Mouse (Mus musculus) urinary bladder, adult 18-20 months (tissue): ENCODE measurements around the gene Ranbp3.
"Not testable (repeated sequence)": the region's sequence is repeated elsewhere in the genome, so short reads cannot be mapped to it uniquely, and the experiment has no call there.

Experiments
- DNase-seq, 2 experiments: peaks; one replicate each; pipeline ENCODE4 v3.0.0; 2022; ENCODE audit warnings: low spot score in 2 of 2, mixed read lengths in 2 of 2

Ranbp3 gene

GRCm38 (mm10) chr17:56672941-56673646, at the start of gene Ranbp3:
Ranbp3 (plus strand) TSS chr17:56673294.
- DNase-seq: peak; percentile 93 to 99

GRCm38 (mm10) chr17:56625495-56625894, 47.6 kb upstream of the Ranbp3 start:
- DNase-seq: no peak

- DNase-seq: no peak
These were observed 46.8 kb upstream of the Ranbp3 start for GRCm38 (mm10) chr17:56626260-56626659.

- DNase-seq: peak; percentile 94 to 96
These were observed 46.2 kb upstream of the Ranbp3 start, which contains the start of gene Lonp1 for GRCm38 (mm10) chr17:56626754-56627470. Lonp1 (minus strand) TSS chr17:56626887.

GRCm38 (mm10) chr17:56627530-56628277, 45.4 kb upstream of the Ranbp3 start, which contains the start of gene Catsperd:
Catsperd (plus strand) TSS chr17:56628143.
- peak; percentile 46 to 50 for DNase-seq

- DNase-seq: not testable (repeated sequence)
These were observed 43.0 kb upstream of the Ranbp3 start for GRCm38 (mm10) chr17:56629800-56630781.

GRCm38 (mm10) chr17:56631807-56632206, 41.3 kb upstream of the Ranbp3 start:
- DNase-seq: no peak

- DNase-seq: no peak
These were observed 39.1 kb upstream of the Ranbp3 start for GRCm38 (mm10) chr17:56634023-56634422.

GRCm38 (mm10) chr17:56643237-56643636, 29.9 kb upstream of the Ranbp3 start:
- DNase-seq: no peak

- no peak for DNase-seq
These were observed 25.5 kb upstream of the Ranbp3 start for GRCm38 (mm10) chr17:56647546-56647945.

GRCm38 (mm10) chr17:56651801-56652200, 21.3 kb upstream of the Ranbp3 start:
- no peak for DNase-seq

GRCm38 (mm10) chr17:56654771-56655170, 18.3 kb upstream of the Ranbp3 start:
- no peak for DNase-seq

GRCm38 (mm10) chr17:56655311-56655710, 17.8 kb upstream of the Ranbp3 start:
- no peak for DNase-seq

- DNase-seq: no peak
These were observed 16.9 kb upstream of the Ranbp3 start for GRCm38 (mm10) chr17:56656171-56656570.

- no peak for DNase-seq
These were observed 9.4 kb upstream of the Ranbp3 start for GRCm38 (mm10) chr17:56663659-56664058.

- no peak for DNase-seq
These were observed 8.8 kb upstream of the Ranbp3 start for GRCm38 (mm10) chr17:56664333-56664732.

GRCm38 (mm10) chr17:56666384-56666783, 6.7 kb upstream of the Ranbp3 start:
- no peak for DNase-seq

GRCm38 (mm10) chr17:56667591-56667990, 5.5 kb upstream of the Ranbp3 start:
- DNase-seq: no peak

GRCm38 (mm10) chr17:56668384-56669144, 4.5 kb upstream of the Ranbp3 start:
- peak; percentile 59 to 76 for DNase-seq

GRCm38 (mm10) chr17:56669766-56670165, 3.3 kb upstream of the Ranbp3 start:
- DNase-seq: no peak
